Mouse (Mus musculus) Patski (cell line): ENCODE data around the gene Agbl4. TPM values are rescaled to one million over a fixed set of nuclear protein-coding genes. Genes with fewer than 3 reads are reported as not detected.

Experiments used
- ATAC-seq: fragments of 100-300 bp; one replicate; pipeline ENCODE4 v1.8.0; 2021
- CTCF ChIA-PET: fragments of 350-600 bp; sonication (Branson Sonifier 250); formaldehyde crosslinking; loops from one replicate; lab custom pipeline; 2022; ENCODE audit warnings: inconsistent platforms; lab: Charles Lee
- POLR2A ChIA-PET: fragments of 350-600 bp; sonication (Branson Sonifier 250); formaldehyde crosslinking; loops from one replicate; lab custom pipeline; 2022; ENCODE audit warnings: antibody characterized with exemption, inconsistent platforms; lab: Charles Lee
- DNase-seq: peaks from one replicate; pipeline ENCODE4 v3.0.0-alpha.2; 2011; ENCODE audit warnings: low read depth, low spot score
- H3K27me3 ChIP-seq: fragments of 371-371 bp; one replicate; pipeline ENCODE4 v1.5.1; 2021
- CTCF ChIP-seq: fragments of 100-300 bp; IDR thresholded peaks from one replicate; pipeline ENCODE4 v1.5.1; 2021
- in situ Hi-C: fragments of 300-500 bp; cut with MboI; formaldehyde crosslinking; loops from 3 replicates; pipeline ENCODE4 v1.11.1; 2018; ENCODE audit warnings: low pct_unique_long_range_greater_than_20kb, mixed read lengths
- polyA plus RNA-seq: library from polyadenylated mRNA; unstranded; gene quantifications from one replicate; pipeline ENCODE4 v1.2.3, GENCODE M21; 2021

Agbl4 gene
- polyA plus RNA-seq, 1 experiment from 2014 or later, result 0.27 TPM

- ChIA-PET POLR2A (no interaction called here), CTCF (no interaction called here)
- ATAC-seq, result no peak
- TF ChIP-seq CTCF, result no peak
- no peak for DNase-seq
- in situ Hi-C loops, result no loop called here
- no peaks in the 10 kb centered on the region for H3K27me3 ChIP-seq
Measured at GRCm38 (mm10) chr4:110597726-110598283, 200.3 kb downstream of the Agbl4 start.

GRCm38 (mm10) chr4:110641417-110641816, 244.0 kb downstream of the Agbl4 start:
- TF ChIP-seq CTCF, result no peak
- CTCF ChIA-PET, result no interaction called here
- H3K27me3 ChIP-seq, result no peaks in the 10 kb centered on the region
- ATAC-seq (no peak), DNase-seq (no peak)
- in situ Hi-C loops, result no loop called here
- POLR2A ChIA-PET, result no interaction called here

GRCm38 (mm10) chr4:110662940-110663339, 265.5 kb downstream of the Agbl4 start:
- no peak for ATAC-seq

GRCm38 (mm10) chr4:110674121-110674520, 276.7 kb downstream of the Agbl4 start:
- in situ Hi-C loops, result no loop called here
- ChIA-PET POLR2A (no interaction called here), CTCF (no interaction called here)
- no peak for TF ChIP-seq CTCF
- DNase-seq (no peak), ATAC-seq (no peak)
- no peaks in the 10 kb centered on the region for H3K27me3 ChIP-seq

More at GRCm38 (mm10) chr4:110662940-110663339, 265.5 kb downstream of the Agbl4 start:
- TF ChIP-seq CTCF, result no peak
- no peak for DNase-seq
- ChIA-PET POLR2A (no interaction called here), CTCF (no interaction called here)
- H3K27me3 ChIP-seq, result peaks cover 1% of the 10 kb centered on the region
- in situ Hi-C loops, result no loop called here

- in situ Hi-C loops, result no loop called here
- ATAC-seq (no peak), DNase-seq (no peak)
- POLR2A ChIA-PET, result no interaction called here
- CTCF ChIA-PET, result no interaction called here
- H3K27me3 ChIP-seq, result no peaks in the 10 kb centered on the region
- TF ChIP-seq CTCF, result no peak
Measured at GRCm38 (mm10) chr4:110735141-110735540, 337.7 kb downstream of the Agbl4 start.

GRCm38 (mm10) chr4:110757941-110758340, 360.5 kb downstream of the Agbl4 start:
- ATAC-seq, result no peak
- POLR2A ChIA-PET, result no interaction called here
- CTCF ChIA-PET, result no interaction called here
- no peaks in the 10 kb centered on the region for H3K27me3 ChIP-seq
- no peak for DNase-seq
- in situ Hi-C loops, result no loop called here
- TF ChIP-seq CTCF, result no peak

- in situ Hi-C loops, result no loop called here
- no peak for DNase-seq
- no peak for TF ChIP-seq CTCF
- POLR2A ChIA-PET, result no interaction called here
- no peak for ATAC-seq
- CTCF ChIA-PET, result interaction anchor here (1.1 kb wide), 1 partner anchor 9 kb away, joined by 3 read pairs; no protein-coding TSS in a partner anchor
- peaks cover 3% of the 10 kb centered on the region for H3K27me3 ChIP-seq
Measured at GRCm38 (mm10) chr4:110788596-110788995, 391.1 kb downstream of the Agbl4 start.

- in situ Hi-C loops, result no loop called here
- CTCF ChIA-PET, result interaction anchor here (2.1 kb wide), 1 partner anchor 8 kb away, joined by 6 read pairs; no protein-coding TSS in a partner anchor
- ATAC-seq, result no peak
- DNase-seq, result no peak
- POLR2A ChIA-PET, result no interaction called here
- TF ChIP-seq CTCF, result no peak
- no peaks in the 10 kb centered on the region for H3K27me3 ChIP-seq
Measured at GRCm38 (mm10) chr4:110799902-110800301, 402.4 kb downstream of the Agbl4 start.

GRCm38 (mm10) chr4:110810947-110811346, 413.5 kb downstream of the Agbl4 start:
- DNase-seq (no peak), ATAC-seq (no peak)
- no peak for TF ChIP-seq CTCF
- in situ Hi-C loops, result no loop called here
- CTCF ChIA-PET, result no interaction called here
- H3K27me3 ChIP-seq, result no peaks in the 10 kb centered on the region
- POLR2A ChIA-PET, result no interaction called here

GRCm38 (mm10) chr4:110832776-110833175, 435.3 kb downstream of the Agbl4 start:
- H3K27me3 ChIP-seq, result no peaks in the 10 kb centered on the region
- in situ Hi-C loops, result no loop called here
- CTCF ChIA-PET, result no interaction called here
- POLR2A ChIA-PET, result no interaction called here
- ATAC-seq, result no peak
- DNase-seq, result no peak
- no peak for TF ChIP-seq CTCF

- H3K27me3 ChIP-seq, result no peaks in the 10 kb centered on the region
- DNase-seq (no peak), ATAC-seq (no peak)
- ChIA-PET CTCF (no interaction called here), POLR2A (no interaction called here)
- TF ChIP-seq CTCF, result no peak
- in situ Hi-C loops, result no loop called here
Measured at GRCm38 (mm10) chr4:110879719-110880443, 482.4 kb downstream of the Agbl4 start.
